Mouse (Mus musculus) CH12.LX (cell line): ENCODE data around the gene Map3k11. TPM values are rescaled to one million over a fixed set of nuclear protein-coding genes. Genes with fewer than 3 reads are reported as not detected.

Experiments used
- DNase-seq: peaks from one replicate; pipeline ENCODE4 v3.0.0-alpha.2; 2013; ENCODE audit errors: extremely low read depth
- H3K27ac ChIP-seq: 2 replicates; pipeline ENCODE4 v1.5.1; 2012; ENCODE audit warnings: low read depth, mild to moderate bottlenecking, control low read depth, moderate library complexity; ENCODE audit not compliant: insufficient read depth
- H3K27me3 ChIP-seq: replicated peaks from 2 replicates; pipeline ENCODE3; 2012; ENCODE audit warnings: inconsistent platforms
- H3K36me3 ChIP-seq, 2 experiments: replicated peaks in 1 of 2; 2 replicates each; pipeline versions ENCODE3 to v1.6.1; 2012; ENCODE audit warnings: inconsistent platforms in 1 of 2, low read length in 1 of 2, mild to moderate bottlenecking in 1 of 2, mixed read lengths in 1 of 2, moderate library complexity in 1 of 2; ENCODE audit not compliant: control insufficient read depth in 1 of 2, insufficient read depth in 1 of 2
- H3K4me1 ChIP-seq, 2 experiments: 2 replicates each; pipeline ENCODE4 v1.6.1; 2012; ENCODE audit warnings: inconsistent platforms in 1 of 2, moderate library complexity in 1 of 2; ENCODE audit not compliant: insufficient read depth in 2 of 2, control insufficient read depth in 1 of 2
- H3K4me2 ChIP-seq: 2 replicates; pipeline ENCODE4 v1.6.1; 2012; ENCODE audit warnings: low read depth, mild to moderate bottlenecking, control low read depth; ENCODE audit not compliant: poor library complexity, insufficient read depth, severe bottlenecking
- H3K4me3 ChIP-seq, 3 experiments: fragments of 150-350 bp in 1 of 3; sonication (generic) in 1 of 3; replicated peaks in 1 of 3; 2 replicates each; pipeline versions ENCODE3 to v1.5.1; 2011 to 2012; ENCODE audit warnings: low read depth in 2 of 3, low read length in 2 of 3, mild to moderate bottlenecking in 2 of 3, moderate library complexity in 2 of 3, control low read depth in 1 of 3, improper control_type of control experiment in 1 of 3, inconsistent platforms in 1 of 3, mixed read lengths in 1 of 3; ENCODE audit not compliant: poor library complexity in 1 of 3
- H3K79me2 ChIP-seq: replicated peaks from 2 replicates; pipeline ENCODE4 v1.6.1; 2012; ENCODE audit warnings: mild to moderate bottlenecking, moderate library complexity; ENCODE audit not compliant: control insufficient read depth, poor library complexity, insufficient read depth, severe bottlenecking; ENCODE audit errors: extremely low read depth
- H3K9ac ChIP-seq: 2 replicates; pipeline ENCODE4 v1.6.1; 2012; ENCODE audit warnings: low read depth, mild to moderate bottlenecking, control low read depth, moderate library complexity; ENCODE audit not compliant: insufficient read depth
- H3K9me3 ChIP-seq: replicated peaks from 2 replicates; pipeline ENCODE3; 2012; ENCODE audit warnings: low read length, inconsistent platforms, mixed read lengths
- BHLHE40 ChIP-seq: IDR thresholded peaks from 2 replicates; pipeline ENCODE4 v1.6.1; 2011; ENCODE audit warnings: mild to moderate bottlenecking, low read depth, low read length, improper control_type of control experiment
- EP300 ChIP-seq: IDR thresholded peaks from 2 replicates; pipeline ENCODE4 v1.6.1; 2011; ENCODE audit warnings: low read length, improper control_type of control experiment
- ETS1 ChIP-seq: conservative IDR thresholded peaks from 2 replicates; pipeline ENCODE4 v1.6.1; 2012; ENCODE audit warnings: low read depth, mild to moderate bottlenecking, inconsistent platforms, low read length, improper control_type of control experiment, moderate library complexity
- HCFC1 ChIP-seq: IDR thresholded peaks from 2 replicates; pipeline ENCODE4 v1.6.1; 2012; ENCODE audit warnings: low read depth, mild to moderate bottlenecking, inconsistent platforms, low read length, improper control_type of control experiment
- IRF4 ChIP-seq: IDR thresholded peaks from 2 replicates; pipeline ENCODE4 v1.6.1; 2014; ENCODE audit warnings: low read depth, mild to moderate bottlenecking, inconsistent platforms, low read length, improper control_type of control experiment
- MAFK ChIP-seq: IDR thresholded peaks from 2 replicates; pipeline ENCODE4 v1.6.1; 2011; ENCODE audit warnings: low read length, improper control_type of control experiment; ENCODE audit not compliant: insufficient replicate concordance
- MEF2A ChIP-seq: IDR thresholded peaks from 2 replicates; pipeline ENCODE4 v1.6.1; 2014; ENCODE audit warnings: low read depth, mild to moderate bottlenecking, inconsistent platforms, low read length, improper control_type of control experiment, borderline replicate concordance
- NRF1 ChIP-seq: IDR thresholded peaks from 2 replicates; pipeline ENCODE4 v1.6.1; 2014; ENCODE audit warnings: low read depth, mild to moderate bottlenecking, inconsistent platforms, low read length, improper control_type of control experiment, moderate library complexity
- POLR2A ChIP-seq: IDR thresholded peaks from 2 replicates; pipeline ENCODE4 v1.6.1; 2011; ENCODE audit warnings: low read depth, mild to moderate bottlenecking, improper control_type of control experiment, low read length
- POLR2AphosphoS2 ChIP-seq: IDR thresholded peaks from 2 replicates; pipeline ENCODE4 v1.6.1; 2011; ENCODE audit warnings: low read depth, low read length, improper control_type of control experiment
- RAD21 ChIP-seq: IDR thresholded peaks from 2 replicates; pipeline ENCODE4 v1.6.1; 2011; ENCODE audit warnings: low read depth, mild to moderate bottlenecking, low read length, improper control_type of control experiment, moderate library complexity
- TBP ChIP-seq: conservative IDR thresholded peaks from 2 replicates; pipeline ENCODE4 v1.6.1; 2011; ENCODE audit warnings: low read depth, low read length, improper control_type of control experiment
- TCF12 ChIP-seq: IDR thresholded peaks from 2 replicates; pipeline ENCODE4 v1.6.1; 2014; ENCODE audit warnings: low read depth, mild to moderate bottlenecking, inconsistent platforms, low read length, improper control_type of control experiment
- USF1 ChIP-seq: IDR thresholded peaks from 2 replicates; pipeline ENCODE4 v1.6.1; 2014; ENCODE audit warnings: low read depth, mild to moderate bottlenecking, inconsistent platforms, low read length, improper control_type of control experiment
- USF2 ChIP-seq: conservative IDR thresholded peaks from 2 replicates; pipeline ENCODE4 v1.6.1; 2011; ENCODE audit warnings: low read depth, low read length, improper control_type of control experiment
- ZC3H11A ChIP-seq: IDR thresholded peaks from 2 replicates; pipeline ENCODE4 v1.6.1; 2012; ENCODE audit warnings: low read depth, mild to moderate bottlenecking, inconsistent platforms, low read length, improper control_type of control experiment
- ZNF384 ChIP-seq: IDR thresholded peaks from 2 replicates; pipeline ENCODE4 v1.6.1; 2012; ENCODE audit warnings: low read depth, low read length, improper control_type of control experiment, inconsistent platforms
- dilution Hi-C: fragments of 300-500 bp; cut with MboI; formaldehyde crosslinking; loops from 2 replicates; pipeline ENCODE4 v1.14.3; 2020; ENCODE audit warnings: low sequenced_read_pairs; ENCODE audit not compliant: extremely low pct_unique_long_range_greater_than_20kb, extremely low pct_ligation_motif_present
- in situ Hi-C: fragments of 300-500 bp; cut with MboI; formaldehyde crosslinking; loops from 3 replicates; pipeline ENCODE4 v1.14.3; 2019; ENCODE audit warnings: low sequenced_read_pairs, low pct_ligation_motif_present, low pct_unique_long_range_greater_than_20kb, mixed read lengths
- polyA plus RNA-seq: library from polyadenylated mRNA; unstranded; fragments of >175 nt; gene quantifications from 2 replicates; pipeline ENCODE4 v1.2.1, GENCODE M21; 2012; ENCODE audit warnings: low read depth; ENCODE audit not compliant: insufficient read length
- total RNA-seq, 2 experiments: library from RNA; depleted of rRNA; stranded (reverse); fragments of 300-350 nt in 1 of 2; fragments of >200 nt in 1 of 2; gene quantifications; 2 replicates each; pipeline ENCODE4 v1.2.3; 2012 to 2014

The Map3k11 gene
- total and polyA plus RNA-seq, 3 experiments, result 6.0 to 16.0 (median 13.5) TPM

DNA sequence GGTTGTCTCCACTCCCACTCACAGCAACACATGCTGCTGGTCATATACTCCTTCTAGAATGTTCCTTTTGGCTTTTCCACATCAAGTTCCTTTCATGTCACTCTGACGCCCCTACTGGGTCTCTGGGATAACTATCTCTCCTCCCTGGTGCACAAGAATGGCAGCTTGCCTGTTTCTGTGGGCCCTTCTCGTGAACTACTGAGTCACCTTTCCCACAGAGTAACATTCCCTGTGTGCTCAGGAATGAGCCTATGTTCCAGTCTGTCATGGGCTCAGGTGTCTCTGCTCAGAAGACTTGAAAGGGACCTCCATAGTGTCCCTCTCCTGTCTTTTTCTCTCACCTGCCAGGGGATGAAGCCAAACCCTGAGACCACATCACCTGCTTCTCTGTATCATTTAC is 50.9 kb downstream of the Map3k11 start:
- TF ChIP-seq IRF4 (no peak), MEF2A (no peak), ZNF384 (no peak), EP300 (no peak), NRF1 (no peak), POLR2AphosphoS2 (no peak), USF2 (no peak), ETS1 (no peak), BHLHE40 (no peak), ZC3H11A (no peak), TBP (no peak), RAD21 (no peak), MAFK (no peak), POLR2A (no peak), HCFC1 (no peak)
- Histone ChIP-seq H3K9me3 (no peaks in the 10 kb centered on the region), H3K4me2 (no peak overlapping the region), H3K9ac (no peak overlapping the region), H3K4me3 (no peak overlapping the region), H3K79me2 (no peaks in the 10 kb centered on the region), H3K36me3 (no peaks in the 10 kb centered on the region), H3K27ac (no peak overlapping the region), H3K4me1 (peaks cover 9 to 13% of the 10 kb centered on the region in 2 experiments), H3K27me3 (peaks cover 50% of the 10 kb centered on the region)
- no peak for DNase-seq
- in situ Hi-C loops, result no loop called here
- dilution Hi-C loops, result no loop called here

DNA sequence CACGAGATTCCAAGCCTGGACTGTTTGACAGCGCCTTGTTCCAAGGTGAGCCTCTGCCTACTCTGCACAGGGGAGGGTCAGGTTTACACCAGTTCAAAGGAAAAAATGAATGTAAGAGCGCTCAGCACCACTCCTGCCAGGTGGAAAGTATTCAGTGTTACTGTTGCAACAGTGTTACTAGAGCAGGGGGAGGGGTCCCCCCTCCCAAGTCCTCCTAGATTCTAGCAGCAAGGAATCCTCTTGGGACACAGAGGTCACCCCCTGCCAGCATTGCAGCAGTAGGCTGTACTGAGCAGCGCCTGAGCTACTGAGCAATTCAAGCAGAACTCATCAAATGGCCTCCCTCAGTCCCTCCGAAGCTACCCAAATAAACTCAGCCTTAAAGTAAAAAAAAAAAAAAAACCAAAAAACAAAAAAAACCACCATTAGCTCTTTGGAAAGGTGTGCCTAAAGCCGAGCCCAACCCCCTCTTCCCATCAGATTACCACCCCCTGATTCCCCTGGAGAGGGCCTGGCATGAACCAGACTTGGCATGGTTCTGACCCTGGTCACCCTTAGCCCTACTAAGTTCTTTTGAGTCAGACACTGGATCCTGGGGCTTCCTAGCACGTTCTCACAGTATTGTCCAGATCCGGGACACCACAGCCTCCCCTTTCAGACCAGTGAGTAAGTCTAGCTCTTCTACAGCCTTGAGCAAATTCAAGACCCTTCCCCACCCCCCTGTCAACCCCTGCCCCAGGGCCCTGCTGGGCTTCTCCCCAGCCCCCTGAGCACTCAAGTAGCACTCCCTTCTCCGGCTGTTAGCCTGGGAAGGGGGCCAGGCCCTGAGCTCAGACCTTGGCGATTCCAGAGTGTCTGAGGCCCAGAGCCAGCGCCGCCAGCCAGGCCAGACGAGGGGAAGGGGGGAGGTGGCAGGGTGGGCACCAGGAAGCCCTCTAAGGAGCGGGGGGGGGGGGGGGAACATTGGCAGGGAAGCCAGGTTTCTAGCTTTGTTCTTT is 52.1 kb downstream of the Map3k11 start, which contains the start of gene Ltbp3:
Ltbp3 (plus strand) TSS at position 585 of the 998 bp plus-strand sequence.
- H3K4me1 ChIP-seq, result peaks cover 9 to 13% of the 10 kb centered on the region in 2 experiments
- no peaks in the 10 kb centered on the region for H3K9me3 ChIP-seq
- no peak within 1 kb of the TSS for H3K4me2 ChIP-seq
- no peaks in the 10 kb centered on the region for H3K36me3 ChIP-seq
- dilution Hi-C loops, result no loop called here
- in situ Hi-C loops, result no loop called here
- H3K79me2 ChIP-seq, result no peaks in the 10 kb centered on the region
- no peak for DNase-seq
- H3K27me3 ChIP-seq, result peaks cover 39% of the 10 kb centered on the region
- H3K9ac ChIP-seq, result no peak within 1 kb of the TSS
- H3K27ac ChIP-seq, result no peak within 1 kb of the TSS
- TF ChIP-seq TCF12, result no peak
- no peak for TF ChIP-seq ZNF384
- no peak for TF ChIP-seq USF1
- no peak within 1 kb of the TSS for H3K4me3 ChIP-seq
